ENCODE assay signal across 8 mouse cellular contexts in the genomic region with DNA sequence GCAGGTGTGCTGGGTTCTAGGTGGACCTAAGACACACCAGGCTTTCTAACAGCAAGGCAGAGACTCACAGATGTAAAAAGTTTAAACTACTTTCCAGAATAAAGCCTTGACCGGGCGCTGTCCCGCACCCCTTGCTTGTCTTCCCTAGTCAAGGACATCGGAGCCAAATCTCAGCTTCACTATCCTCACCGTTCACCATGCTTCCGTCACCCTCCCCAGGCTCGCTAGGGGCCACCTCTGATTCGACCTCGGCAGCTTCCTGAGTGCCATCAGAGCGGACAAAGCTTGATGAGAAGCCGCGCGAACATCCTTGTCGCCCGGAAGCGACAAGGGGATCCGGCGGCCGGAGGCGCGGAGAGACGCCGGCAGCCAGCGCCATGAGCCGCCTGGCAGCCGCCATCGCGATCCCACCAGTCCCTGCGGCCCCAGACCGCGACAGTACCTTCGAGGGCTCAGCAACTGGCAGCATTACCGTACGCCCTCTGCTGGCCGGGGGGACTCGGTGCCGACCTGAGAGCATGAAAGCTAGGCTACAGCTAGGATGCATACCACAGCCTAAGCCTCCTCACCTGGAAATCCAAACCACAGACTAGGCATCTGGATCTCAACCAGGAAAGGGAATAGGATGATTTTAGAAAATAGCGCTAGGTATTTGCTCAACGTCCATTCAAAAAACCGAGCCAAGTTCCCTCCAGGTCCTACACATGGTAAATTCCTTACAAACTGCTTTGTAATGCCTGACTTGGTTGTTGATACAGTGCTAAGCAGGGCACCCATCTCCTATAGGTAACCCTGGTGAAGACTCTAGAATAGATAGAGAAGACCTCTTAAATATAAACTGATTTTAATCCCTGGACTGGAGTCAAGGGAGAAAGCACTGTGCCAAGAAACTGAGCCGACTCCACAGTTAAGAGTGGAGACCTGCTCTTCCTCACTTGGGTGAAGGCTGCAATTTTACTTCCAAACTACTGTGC. TPM values are rescaled to one million over a fixed set of nuclear protein-coding genes. Genes with fewer than 3 reads are reported as not detected.
DNase-seq lines count a peak whose midpoint lies in the region; ATAC-seq and TF ChIP-seq lines count a peak whose summit lies in the region.

No protein-coding gene starts in this region.

- no peaks in the 10 kb centered on the region for H3K27me3 ChIP-seq in forebrain, embryonic 14.5 days (replicated peaks; ENCODE audit: control insufficient read depth, insufficient read depth, low read length)

- peak; percentile 98 for ATAC-seq in forebrain, embryonic 14.5 days
- peak; percentile 98 for ATAC-seq in neutrophil, adult 5-6 weeks (ENCODE audit: extremely low read depth, insufficient number of reproducible peaks, low FRiP score, poor library complexity, severe bottlenecking)

- peak overlapping the region; percentile 85 for H3K4me3 ChIP-seq in forebrain, embryonic 14.5 days (ENCODE audit: low read depth, low read length)
- peak overlapping the region; percentile 94 for H3K4me3 ChIP-seq in lung, adult 2 months (replicated peaks; ENCODE audit: extremely low read depth, low read depth, low read length)

- 3% methylated on average over 41 of the region's 41 CpGs for WGBS in forebrain, embryonic 14.5 days
- WGBS in lung, adult 2 months = 3% methylated on average over 41 of the region's 41 CpGs

- TF ChIP-seq CTCF in lung, adult 2 months (IDR thresholded peaks at IDR 0.05; ENCODE audit: insufficient read depth, low read length) = peak; percentile 89

- H3K36me3 ChIP-seq in forebrain, embryonic 14.5 days (ENCODE audit: control insufficient read depth, insufficient read depth, low read length) = peaks cover 78% of the 10 kb centered on the region

- no peak overlapping the region for H3K27ac ChIP-seq in forebrain, embryonic 14.5 days (ENCODE audit: low read depth, low read length)

- peak; percentile 93 for DNase-seq in ES-CJ7 (ENCODE audit: low read depth, low spot score)
- DNase-seq in cerebellum, adult 11 months = peak; percentile 90
- peak; percentile 95 for DNase-seq in forebrain, embryonic 14.5 days (ENCODE audit: low spot score)
- peak; percentile 75 for DNase-seq in heart, postnatal 25 days (ENCODE audit: low spot score)
- peak; percentile 91 to 96 for DNase-seq in layer of hippocampus, adult 18-20 months (ENCODE audit: low spot score in 2 of 2)
- peak; percentile 90 for DNase-seq in lung, adult 2 months
- DNase-seq in thymus, adult 18-20 months = peak; percentile 82

- peak overlapping the region; percentile 63 for H3K4me2 ChIP-seq in forebrain, embryonic 14.5 days (ENCODE audit: low read length)

- H3K9ac ChIP-seq in forebrain, embryonic 14.5 days (ENCODE audit: low read length) = peak overlapping the region; percentile 83

- TF ChIP-seq POLR2A in lung, adult 2 months (IDR thresholded peaks at IDR 0.05; ENCODE audit: borderline replicate concordance, extremely low read depth, low read depth, low read length) = peak; percentile 32; the same call in 1 of the 2 replicates

- intact Hi-C loops in heart, postnatal 25 days (cut with DNase I) = loop anchor here (1.0 kb wide), 1 partner anchor 209 kb away; no protein-coding TSS in a partner anchor

- H3K9me3 ChIP-seq in forebrain, embryonic 14.5 days (replicated peaks; ENCODE audit: control insufficient read depth, low read length) = no peaks in the 10 kb centered on the region

- peaks cover 3% of the 10 kb centered on the region; the same call in 1 of the 2 replicates for H3K4me1 ChIP-seq in forebrain, embryonic 14.5 days (ENCODE audit: control insufficient read depth, insufficient read depth, low read length)
- no peaks in the 10 kb centered on the region for H3K4me1 ChIP-seq in lung, adult 2 months (ENCODE audit: control insufficient read depth, insufficient read depth, low read length)

RNA-seq across cellular contexts. Expression of a gene that starts 16.6 kb away (rescaled TPM):
- polyA plus RNA-seq in forebrain, embryonic 14.5 days (2014; fragmentation: Nextera tagmentation; extraction: Ambion mirVana) = 120 and 149 TPM in 2 replicates
- total RNA-seq in heart, postnatal 25 days (2021) = 10 to 100 TPM; 22.8 to 26.0 TPM
- total RNA-seq in layer of hippocampus, adult 18-20 months (2021) = 10 to 100 TPM; 53.7 to 58.6 TPM
- polyA plus RNA-seq in lung, adult 2 months (2012; rRNA removed) = 11.5 and 11.9 TPM in 2 replicates
- total RNA-seq in neutrophil, adult 5-6 weeks (2017) = 33.5 and 35.1 TPM in 2 replicates

RNA-seq across cellular contexts. Expression of a gene that starts 16.7 kb away (rescaled TPM):
- polyA plus RNA-seq in forebrain, embryonic 14.5 days (2014; fragmentation: Nextera tagmentation; extraction: Ambion mirVana) = 163 and 189 TPM in 2 replicates
- total RNA-seq in heart, postnatal 25 days (2021) = 10 to 100 TPM; 62.2 to 63.5 TPM
- 100 to 1,000 TPM; 159 to 161 TPM for total RNA-seq in layer of hippocampus, adult 18-20 months (2021)
- polyA plus RNA-seq in lung, adult 2 months (2012; rRNA removed) = 61.1 and 70.7 TPM in 2 replicates
- total RNA-seq in neutrophil, adult 5-6 weeks (2017) = 45.9 and 54.4 TPM in 2 replicates
